Mouse (Mus musculus) layer of hippocampus, postnatal 25 days (tissue): ENCODE data around the gene Cnih2. TPM values are rescaled to one million over a fixed set of nuclear protein-coding genes. Genes with fewer than 3 reads are reported as not detected.

ENCODE experiments used
- DNase-seq, 2 experiments: peaks; one replicate each; pipeline ENCODE4 v3.0.0; 2022; ENCODE audit warnings: mixed read lengths in 2 of 2, low spot score in 1 of 2; ENCODE audit errors: extremely low spot score in 1 of 2
- total RNA-seq, 2 experiments: library from RNA; stranded (reverse); gene quantifications; 2 replicates each; pipeline ENCODE4 v1.2.3; 2021

Cnih2 gene
- total RNA-seq, 2 experiments from 2014 or later: 754 to 774 TPM

- peak in 1 of 2 experiments; percentile 52 for DNase-seq
Observed at GRCm38 (mm10) chr19:5050047-5050905, 48.0 kb downstream of the Cnih2 start, which contains the start of gene Rin1. Rin1 (plus strand) TSS chr19:5050481.

- DNase-seq: no peak
Observed at GRCm38 (mm10) chr19:5049325-5049724, 49.0 kb downstream of the Cnih2 start.

- peak in 1 of 2 experiments; percentile 58 for DNase-seq
Observed at GRCm38 (mm10) chr19:5048138-5049056, 49.9 kb downstream of the Cnih2 start.

- no peak for DNase-seq
Observed at GRCm38 (mm10) chr19:5045531-5045930, 52.8 kb downstream of the Cnih2 start.

Other genes with a start within 250 kb of the Cnih2 start
- gene Ctsf, start 243.4 kb downstream of the Cnih2 start, total RNA-seq: 100 to 1,000 TPM; 113 to 118 TPM
- under 1 TPM; 0.84 to 0.89 TPM for gene Actn3, start 220.6 kb downstream of the Cnih2 start, total RNA-seq
- gene Zdhhc24, start 219.9 kb downstream of the Cnih2 start, total RNA-seq: 10 to 100 TPM; 24.9 to 25.5 TPM
- gene Bbs1, start 191.9 kb downstream of the Cnih2 start, total RNA-seq: 10 to 100 TPM; 37.4 to 41.9 TPM
- gene Dpp3, start 170.2 kb downstream of the Cnih2 start, total RNA-seq: 10 to 100 TPM; 41.0 to 43.5 TPM
- 10 to 100 TPM; 20.2 to 20.9 TPM for gene Peli3, start 155.4 kb downstream of the Cnih2 start, total RNA-seq
- 10 to 100 TPM; 60.5 to 71.1 TPM for gene Mrpl11, start 136.4 kb downstream of the Cnih2 start, total RNA-seq
- gene Npas4, start 108.2 kb downstream of the Cnih2 start, total RNA-seq: 1 to 10 TPM; 5.7 to 6.6 TPM
- 10 to 100 TPM; 14.2 to 17.6 TPM for gene Slc29a2, start 74.7 kb downstream of the Cnih2 start, total RNA-seq
- 100 to 1,000 TPM; 131 to 132 TPM for gene B4gat1, start 59.7 kb downstream of the Cnih2 start, total RNA-seq
- gene AC124502.3, start 59.6 kb downstream of the Cnih2 start, total RNA-seq: 1 to 10 TPM; 5.0 to 5.3 TPM
- 10 to 100 TPM; 19.2 to 21.4 TPM for gene Brms1, start 57.2 kb downstream of the Cnih2 start, total RNA-seq
- gene Rin1, start 48.0 kb downstream of the Cnih2 start, total RNA-seq: 100 to 1,000 TPM; 109 to 114 TPM
- gene Cd248, start 30.4 kb downstream of the Cnih2 start, total RNA-seq: 1 to 10 TPM; 4.3 to 5.1 TPM
- 100 to 1,000 TPM; 131 to 138 TPM for gene Tmem151a, start 13.0 kb downstream of the Cnih2 start, total RNA-seq
- gene Yif1a, start 10.0 kb downstream of the Cnih2 start, total RNA-seq: 10 to 100 TPM; 24.5 to 24.7 TPM
- gene Rab1b, start 8.6 kb upstream of the Cnih2 start, total RNA-seq: 100 to 1,000 TPM; 173 TPM
- gene Klc2, start 20.0 kb upstream of the Cnih2 start, total RNA-seq: 100 to 1,000 TPM; 214 to 222 TPM
- gene Pacs1, start 174.6 kb upstream of the Cnih2 start, total RNA-seq: 10 to 100 TPM; 54.2 to 57.6 TPM
- 100 to 1,000 TPM; 201 to 202 TPM for gene Sf3b2, start 196.9 kb upstream of the Cnih2 start, total RNA-seq
- 100 to 1,000 TPM; 114 to 129 TPM for gene Gal3st3, start 199.8 kb upstream of the Cnih2 start, total RNA-seq
- gene Catsper1, start 237.2 kb upstream of the Cnih2 start, total RNA-seq: not detected